Mouse (Mus musculus) heart, adult 2 months (tissue): ENCODE measurements around the gene Pitpnm3.

Source experiments
- CTCF ChIP-seq: fragments of 200-600 bp; IDR thresholded peaks from 2 replicates; pipeline ENCODE4 v1.8.1; 2022; ENCODE audit warnings: antibody characterized with exemption, mild to moderate bottlenecking, moderate library complexity
- EP300 ChIP-seq: fragments of 200-500 bp; IDR thresholded peaks from 2 replicates; pipeline ENCODE4 v1.6.1; 2011; ENCODE audit warnings: low read depth, low read length, control low read depth; ENCODE audit not compliant: insufficient read depth
- POLR2A ChIP-seq: fragments of 200-500 bp; IDR thresholded peaks from 2 replicates; pipeline ENCODE4 v1.6.1; 2011; ENCODE audit warnings: mild to moderate bottlenecking, low read depth, low read length, control low read depth; ENCODE audit not compliant: insufficient read depth

DNA sequence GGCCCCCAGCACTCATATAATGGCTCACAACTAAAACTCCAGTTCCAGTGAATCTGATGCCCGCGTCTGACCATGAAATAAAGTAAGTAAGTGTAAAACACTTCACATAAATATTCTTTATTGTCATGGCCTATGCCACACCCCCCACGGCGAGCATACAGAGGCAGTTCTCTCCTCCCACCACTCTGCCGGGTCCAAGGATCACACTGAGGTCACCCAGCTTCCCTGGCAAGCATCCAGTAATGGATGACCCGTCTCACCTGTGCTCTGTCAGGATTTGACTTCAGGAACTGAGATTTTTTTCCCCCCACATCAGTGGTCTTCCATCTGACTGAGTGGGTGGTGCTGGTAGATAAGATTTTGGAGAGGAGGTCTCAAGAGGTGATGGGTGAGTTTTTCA is 4.6 kb upstream of the Pitpnm3 start:
- TF ChIP-seq POLR2A (no peak), EP300 (no peak), CTCF (no peak)
